Mouse (Mus musculus) liver, embryonic 15.5 days (tissue): ENCODE measurements around the gene Rnf157. TPM values are rescaled to one million over a fixed set of nuclear protein-coding genes. Genes with fewer than 3 reads are reported as not detected.

Experiments used
- ATAC-seq: fragments of 200-750 bp; cut with Nextera tagmentation; 2 replicates; pipeline ENCODE4 v1.8.0; 2017; ENCODE audit warnings: moderate number of reproducible peaks, mild to moderate bottlenecking, moderate library complexity; ENCODE audit not compliant: insufficient read depth
- H3K27ac ChIP-seq: fragments of 300-500 bp; sonication (generic); replicated peaks from 2 replicates; pipeline ENCODE4 v1.5.1; 2015; ENCODE audit warnings: mild to moderate bottlenecking, inconsistent platforms
- H3K27me3 ChIP-seq: fragments of 300-500 bp; sonication (generic); 2 replicates; pipeline ENCODE4 v1.6.1; 2015; ENCODE audit warnings: mild to moderate bottlenecking, inconsistent platforms
- H3K36me3 ChIP-seq: fragments of 300-500 bp; sonication (generic); replicated peaks from 2 replicates; pipeline ENCODE4 v1.6.1; 2015; ENCODE audit warnings: moderate library complexity, mild to moderate bottlenecking, inconsistent platforms
- H3K4me1 ChIP-seq: fragments of 300-500 bp; sonication (generic); replicated peaks from 2 replicates; pipeline ENCODE4 v1.6.1; 2015; ENCODE audit warnings: inconsistent platforms
- H3K4me2 ChIP-seq: fragments of 300-500 bp; sonication (generic); 2 replicates; pipeline ENCODE4 v1.6.1; 2015; ENCODE audit warnings: moderate library complexity, mild to moderate bottlenecking, inconsistent platforms
- H3K4me3 ChIP-seq: fragments of 300-500 bp; sonication (generic); replicated peaks from 2 replicates; pipeline ENCODE4 v1.5.1; 2015; ENCODE audit warnings: mild to moderate bottlenecking, inconsistent platforms
- H3K9ac ChIP-seq: fragments of 300-500 bp; sonication (generic); 2 replicates; pipeline ENCODE4 v1.6.1; 2015; ENCODE audit warnings: moderate library complexity, mild to moderate bottlenecking, inconsistent platforms
- H3K9me3 ChIP-seq: fragments of 300-500 bp; sonication (generic); replicated peaks from 2 replicates; pipeline ENCODE4 v1.6.1; 2016; ENCODE audit warnings: inconsistent platforms
- WGBS: fragments of 180-500 bp; shearing (Covaris S2); methylation state at CpG from one replicate; pipeline ENCODE4 v1.1.7; 2015; ENCODE audit warnings: mixed read lengths; ENCODE audit not compliant: insufficient replicate concordance; 5-methylcytosine and 5-hydroxymethylcytosine counted together
- polyA plus RNA-seq: library from polyadenylated mRNA; unstranded; fragments of >200 nt; fragmentation: Nextera tagmentation; extraction: Ambion mirVana; gene quantifications from 2 replicates; pipeline ENCODE4 v1.2.1, GENCODE M21; 2015

Rnf157 gene
- 1.0 and 1.4 TPM in 2 replicates for polyA plus RNA-seq

- peaks cover 26% of the 10 kb centered on the region for H3K4me1 ChIP-seq
- 1% methylated on average over 80 of the region's 82 CpGs for whole genome bisulfite sequencing
- peak within 1 kb of the TSS; percentile 100 for H3K4me2 ChIP-seq
- peak; percentile 85 for ATAC-seq
- H3K9ac ChIP-seq = peak within 1 kb of the TSS; percentile 64
- H3K27ac ChIP-seq = no peak within 1 kb of the TSS
- no peaks in the 10 kb centered on the region for H3K9me3 ChIP-seq
- peaks cover 47% of the 10 kb centered on the region for H3K27me3 ChIP-seq
- H3K36me3 ChIP-seq = no peaks in the 10 kb centered on the region
- peak within 1 kb of the TSS; percentile 70 for H3K4me3 ChIP-seq
Observed at GRCm38 (mm10) chr11:116412904-116413630, at the start of gene Rnf157. Gene Rnf157 (minus strand): TSS chr11:116413032.

DNA sequence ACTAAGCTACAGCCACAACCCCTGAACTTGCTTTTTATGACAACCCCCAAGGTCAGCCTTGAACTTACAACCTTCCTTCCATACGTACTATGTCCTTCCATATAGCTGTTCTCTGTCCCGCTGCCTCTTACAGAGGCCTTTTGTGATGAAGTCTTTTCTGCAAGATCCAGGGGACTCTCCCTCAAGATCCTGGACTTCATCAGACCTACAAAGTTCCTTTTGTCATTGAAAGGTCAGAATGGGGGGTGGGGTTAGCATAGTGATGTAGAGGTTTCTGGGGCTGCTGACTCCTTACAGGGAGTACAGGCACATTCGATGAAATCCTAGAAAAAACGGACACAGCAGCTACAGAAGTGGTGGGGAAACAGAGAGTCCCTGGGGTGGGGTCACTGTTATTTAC is 47.0 kb upstream of the Rnf157 start:
- peaks cover 7% of the 10 kb centered on the region for H3K4me1 ChIP-seq
- H3K9ac ChIP-seq = no peak overlapping the region
- H3K4me2 ChIP-seq = no peak overlapping the region
- no peaks in the 10 kb centered on the region; the same call in 1 of the 2 replicates for H3K27me3 ChIP-seq
- H3K9me3 ChIP-seq = no peaks in the 10 kb centered on the region
- no peak overlapping the region for H3K27ac ChIP-seq
- 64% methylated on average over 4 of the region's 4 CpGs for WGBS
- ATAC-seq = no peak
- H3K36me3 ChIP-seq = no peaks in the 10 kb centered on the region
- H3K4me3 ChIP-seq = no peak overlapping the region

GRCm38 (mm10) chr11:116456234-116456633 is 43.4 kb upstream of the Rnf157 start:
- Histone ChIP-seq H3K4me1 (peaks cover 3% of the 10 kb centered on the region), H3K9ac (no peak overlapping the region), H3K9me3 (no peaks in the 10 kb centered on the region), H3K27me3 (peaks cover 5% of the 10 kb centered on the region; the same call in 1 of the 2 replicates), H3K4me3 (no peak overlapping the region), H3K4me2 (no peak overlapping the region), H3K36me3 (no peaks in the 10 kb centered on the region), H3K27ac (no peak overlapping the region)
- ATAC-seq = no peak
- whole genome bisulfite sequencing = 61% methylated on average over 8 of the region's 8 CpGs

- Histone ChIP-seq H3K27ac (no peak overlapping the region), H3K9ac (no peak overlapping the region), H3K36me3 (no peaks in the 10 kb centered on the region), H3K4me3 (no peak overlapping the region), H3K4me1 (peaks cover 3% of the 10 kb centered on the region), H3K4me2 (no peak overlapping the region), H3K27me3 (peaks cover 5% of the 10 kb centered on the region; the same call in 1 of the 2 replicates), H3K9me3 (no peaks in the 10 kb centered on the region)
- ATAC-seq = no peak
- 70% methylated on average over 10 of the region's 10 CpGs for WGBS
Observed at GRCm38 (mm10) chr11:116453889-116454288, 41.1 kb upstream of the Rnf157 start.

- WGBS = 78% methylated on average over 3 of the region's 3 CpGs
- Histone ChIP-seq H3K9ac (no peak overlapping the region), H3K4me3 (no peak overlapping the region), H3K9me3 (no peaks in the 10 kb centered on the region), H3K27me3 (peaks cover 32% of the 10 kb centered on the region), H3K4me1 (peaks cover 14% of the 10 kb centered on the region), H3K27ac (no peak overlapping the region), H3K36me3 (no peaks in the 10 kb centered on the region), H3K4me2 (no peak overlapping the region)
- ATAC-seq = no peak
Observed at GRCm38 (mm10) chr11:116449341-116449740, 36.5 kb upstream of the Rnf157 start.

DNA sequence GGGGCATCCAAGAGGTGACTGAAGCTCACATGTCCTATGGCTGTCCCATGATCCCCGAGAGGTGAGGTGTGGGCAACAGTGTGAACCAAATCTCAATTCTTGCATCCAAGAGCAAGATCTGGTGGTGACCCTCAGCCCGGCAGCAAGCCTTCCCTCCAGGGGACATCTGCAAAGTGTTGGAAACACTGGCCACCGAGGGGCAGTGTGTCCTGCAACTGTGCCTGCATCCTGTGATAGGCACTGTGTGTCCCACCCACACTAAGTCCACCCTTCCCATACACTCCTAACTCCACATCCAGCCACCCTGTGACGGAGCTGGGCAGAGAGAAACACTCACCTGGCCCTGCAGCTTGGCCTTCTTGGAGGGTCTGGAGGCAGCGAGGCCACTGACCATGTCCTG is 35.0 kb upstream of the Rnf157 start:
- Histone ChIP-seq H3K27ac (no peak overlapping the region), H3K9ac (no peak overlapping the region), H3K9me3 (no peaks in the 10 kb centered on the region), H3K27me3 (peaks cover 32% of the 10 kb centered on the region), H3K4me1 (peaks cover 14% of the 10 kb centered on the region), H3K4me2 (no peak overlapping the region), H3K4me3 (no peak overlapping the region), H3K36me3 (no peaks in the 10 kb centered on the region)
- ATAC-seq = no peak
- 55% methylated on average over 5 of the region's 5 CpGs for WGBS

DNA sequence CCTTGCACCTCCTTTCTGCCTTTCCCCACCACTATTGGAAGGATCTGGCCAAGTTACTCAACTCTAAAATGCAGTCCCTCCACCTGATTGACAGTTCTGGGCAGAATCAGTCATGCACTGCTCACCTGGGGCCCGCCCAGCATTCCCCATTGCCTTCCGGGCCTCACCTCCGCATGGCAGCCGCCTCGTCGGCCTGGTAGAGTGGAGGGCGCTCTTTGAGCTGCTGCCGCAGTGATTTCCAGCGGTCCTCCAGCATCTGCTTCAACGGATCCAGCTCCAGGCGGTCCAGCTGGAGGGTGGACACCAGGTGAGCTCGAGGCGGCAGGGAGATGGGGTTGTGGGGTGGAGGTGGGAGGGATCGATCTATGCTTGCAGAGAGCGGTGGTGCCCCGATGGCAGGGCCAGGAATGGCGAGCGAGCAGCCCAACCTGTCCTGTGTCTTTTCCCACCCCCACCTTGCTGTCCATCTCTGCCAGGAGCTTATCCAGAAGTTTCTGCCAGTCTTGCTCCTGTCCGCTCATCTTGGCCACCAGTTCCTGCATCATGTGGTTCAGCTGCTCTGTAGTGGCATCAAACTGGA is 33.6 kb upstream of the Rnf157 start:
- 14% methylated on average over 19 of the region's 19 CpGs for WGBS

GRCm38 (mm10) chr11:116445596-116446307 is 32.9 kb upstream of the Rnf157 start:
- no peak overlapping the region for H3K4me2 ChIP-seq
- peaks cover 15% of the 10 kb centered on the region for H3K4me1 ChIP-seq
- ATAC-seq = peak; percentile 27
- no peak overlapping the region for H3K4me3 ChIP-seq
- H3K9me3 ChIP-seq = no peaks in the 10 kb centered on the region
- H3K27me3 ChIP-seq = peaks cover 27% of the 10 kb centered on the region
- H3K27ac ChIP-seq = no peak overlapping the region
- 43% methylated on average over 16 of the region's 16 CpGs for WGBS
- no peaks in the 10 kb centered on the region for H3K36me3 ChIP-seq
- H3K9ac ChIP-seq = no peak overlapping the region

More for the DNA sequence above, 33.6 kb upstream of the Rnf157 start:
- peaks cover 27% of the 10 kb centered on the region for H3K27me3 ChIP-seq
- no peak overlapping the region for H3K27ac ChIP-seq
- ATAC-seq = 0 out of 2 replicates have a peak, but pooled peaks have one; percentile 1
- H3K4me3 ChIP-seq = no peak overlapping the region
- H3K4me1 ChIP-seq = peaks cover 14% of the 10 kb centered on the region
- H3K36me3 ChIP-seq = no peaks in the 10 kb centered on the region
- H3K9ac ChIP-seq = no peak overlapping the region
- no peak overlapping the region for H3K4me2 ChIP-seq
- H3K9me3 ChIP-seq = no peaks in the 10 kb centered on the region

GRCm38 (mm10) chr11:116443935-116444334 is 31.1 kb upstream of the Rnf157 start:
- no peak overlapping the region for H3K27ac ChIP-seq
- no peaks in the 10 kb centered on the region for H3K9me3 ChIP-seq
- no peak overlapping the region for H3K4me3 ChIP-seq
- WGBS = 75% methylated on average over 6 of the region's 6 CpGs
- H3K36me3 ChIP-seq = peaks cover 17% of the 10 kb centered on the region
- ATAC-seq = no peak
- no peak overlapping the region for H3K4me2 ChIP-seq
- H3K27me3 ChIP-seq = peaks cover 27% of the 10 kb centered on the region
- no peak overlapping the region for H3K9ac ChIP-seq
- H3K4me1 ChIP-seq = peaks cover 33% of the 10 kb centered on the region

DNA sequence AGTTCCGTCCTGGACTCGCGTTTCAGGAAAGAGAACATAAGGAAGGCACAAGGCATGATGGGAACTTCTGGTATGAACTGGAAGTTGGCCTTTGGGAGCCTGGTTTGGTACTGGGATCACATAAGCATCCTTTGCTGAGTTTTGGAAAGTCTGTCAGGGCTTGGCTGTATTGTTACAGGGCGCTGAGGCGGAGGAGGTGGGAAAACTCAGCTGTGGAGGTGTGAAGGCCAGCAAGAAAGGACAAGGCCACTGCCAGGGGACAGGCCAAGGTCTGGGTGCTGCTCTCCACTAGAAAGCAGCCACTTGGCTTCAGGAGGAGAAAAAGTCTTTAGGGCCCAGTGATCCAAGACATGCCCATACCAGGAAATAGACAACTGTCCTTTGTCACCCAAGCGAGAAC is 30.5 kb upstream of the Rnf157 start:
- no peak overlapping the region for H3K27ac ChIP-seq
- H3K9ac ChIP-seq = no peak overlapping the region
- H3K4me2 ChIP-seq = no peak overlapping the region
- peaks cover 22% of the 10 kb centered on the region for H3K27me3 ChIP-seq
- no peaks in the 10 kb centered on the region for H3K9me3 ChIP-seq
- no peak for ATAC-seq
- WGBS = 84% methylated on average over 6 of the region's 6 CpGs
- peaks cover 19% of the 10 kb centered on the region for H3K36me3 ChIP-seq
- no peak overlapping the region for H3K4me3 ChIP-seq
- peaks cover 34% of the 10 kb centered on the region for H3K4me1 ChIP-seq

GRCm38 (mm10) chr11:116442867-116443177 is 30.0 kb upstream of the Rnf157 start:
- no peak overlapping the region for H3K4me3 ChIP-seq
- no peaks in the 10 kb centered on the region for H3K9me3 ChIP-seq
- ATAC-seq = no peak
- no peak overlapping the region for H3K27ac ChIP-seq
- H3K36me3 ChIP-seq = peaks cover 22% of the 10 kb centered on the region
- H3K27me3 ChIP-seq = peaks cover 17% of the 10 kb centered on the region
- WGBS = 67% methylated on average over 6 of the region's 6 CpGs
- no peak overlapping the region for H3K4me2 ChIP-seq
- peaks cover 34% of the 10 kb centered on the region for H3K4me1 ChIP-seq
- H3K9ac ChIP-seq = no peak overlapping the region
